Mouse (Mus musculus) B cell, adult (primary cell): ENCODE data around the gene Paip2b. TPM values are rescaled to one million over a fixed set of nuclear protein-coding genes. Genes with fewer than 3 reads are reported as not detected.

Source experiments
- total RNA-seq: library from RNA; stranded (reverse); gene quantifications from 4 replicates; pipeline ENCODE4 v1.2.4, GENCODE M21; 2023; ENCODE audit not compliant: inconsistent age

Gene Paip2b
- 42.9 to 46.6 TPM (median 43.6 TPM) in 4 replicates for total RNA-seq

GRCm38 (mm10) chr6:83831606-83832123, at the start of gene Paip2b:
Gene Paip2b (minus strand): TSS chr6:83831741.

GRCm38 (mm10) chr6:83866954-83867597, 35.5 kb upstream of the Paip2b start, which contains the start of gene Zfp638:
Gene Zfp638 (plus strand): TSS chr6:83867109.

GRCm38 (mm10) chr6:83794760-83795296, 36.7 kb downstream of the Paip2b start, which contains the start of gene Nagk:
Gene Nagk (plus strand): TSS chr6:83794982.

GRCm38 (mm10) chr6:83775638-83776293, 55.8 kb downstream of the Paip2b start, which contains the start of gene Tex261:
Gene Tex261 (minus strand): TSS chr6:83775813.

GRCm38 (mm10) chr6:83762344-83762743, 69.2 kb downstream of the Paip2b start, which contains the start of gene Ankrd53:
Gene Ankrd53 (plus strand): TSS chr6:83762644.

Other genes with a start within 250 kb of the Paip2b start
- gene Clec4f, start 175.6 kb downstream of the Paip2b start, total RNA-seq, result not detected in 4 replicates
- not detected in 4 replicates for gene Cd207, start 153.9 kb downstream of the Paip2b start, total RNA-seq
- gene Vax2, start 120.5 kb downstream of the Paip2b start, total RNA-seq, result not detected in 4 replicates
- not detected in 4 replicates for gene Atp6v1b1, start 88.8 kb downstream of the Paip2b start, total RNA-seq
- gene Ankrd53, start 69.1 kb downstream of the Paip2b start, total RNA-seq, result not detected in 4 replicates
- 35.1 to 55.5 TPM (median 42.6 TPM) in 4 replicates for gene Tex261, start 55.9 kb downstream of the Paip2b start, total RNA-seq
- 16.2 to 23.1 TPM (median 18.3 TPM) in 4 replicates for gene Nagk, start 36.8 kb downstream of the Paip2b start, total RNA-seq
- 152 to 167 TPM (median 156 TPM) in 4 replicates for gene Zfp638, start 35.4 kb upstream of the Paip2b start, total RNA-seq
- gene Dysf, start 176.8 kb upstream of the Paip2b start, total RNA-seq, result 0.36 to 2.4 TPM (median 0.64 TPM) in 4 replicates